Mouse (Mus musculus) intestine, postnatal 0 days (tissue): ENCODE results near the gene Gm38394. TPM values are rescaled to one million over a fixed set of nuclear protein-coding genes. Genes with fewer than 3 reads are reported as not detected.

Source experiments
- ATAC-seq: fragments of 200-750 bp; cut with Nextera tagmentation; 2 replicates; pipeline ENCODE4 v1.8.0; 2017; ENCODE audit warnings: mild to moderate bottlenecking, moderate TSS enrichment, moderate library complexity
- H3K27ac ChIP-seq: fragments of 300-500 bp; sonication (generic); 2 replicates; pipeline ENCODE4 v1.5.1; 2014; ENCODE audit warnings: mild to moderate bottlenecking, low read depth, low read length, moderate library complexity
- H3K27me3 ChIP-seq: fragments of 300-500 bp; sonication (generic); replicated peaks from 2 replicates; pipeline ENCODE4 v1.6.1; 2014; ENCODE audit warnings: low read length, mixed read lengths; ENCODE audit not compliant: control insufficient read depth, insufficient read depth
- H3K36me3 ChIP-seq: fragments of 300-500 bp; sonication (generic); 2 replicates; pipeline ENCODE4 v1.6.1; 2014; ENCODE audit warnings: mild to moderate bottlenecking, moderate library complexity; ENCODE audit not compliant: control insufficient read depth, insufficient read depth
- H3K4me1 ChIP-seq: fragments of 300-500 bp; sonication (generic); replicated peaks from 2 replicates; pipeline ENCODE4 v1.6.1; 2014; ENCODE audit warnings: antibody characterized with exemption, low read length, mixed read lengths; ENCODE audit not compliant: control insufficient read depth, insufficient read depth
- H3K4me2 ChIP-seq: fragments of 300-500 bp; sonication (generic); replicated peaks from 2 replicates; pipeline ENCODE4 v1.6.1; 2014; ENCODE audit warnings: low read depth, mild to moderate bottlenecking, moderate library complexity
- H3K4me3 ChIP-seq: fragments of 300-500 bp; sonication (generic); 2 replicates; pipeline ENCODE4 v1.5.1; 2014; ENCODE audit warnings: low read depth, low read length
- H3K9ac ChIP-seq: fragments of 300-500 bp; sonication (generic); 2 replicates; pipeline ENCODE4 v1.6.1; 2014; ENCODE audit warnings: mild to moderate bottlenecking, low read depth, low read length
- H3K9me3 ChIP-seq: fragments of 300-500 bp; sonication (generic); 2 replicates; pipeline ENCODE4 v1.6.1; 2016; ENCODE audit warnings: mixed run types; ENCODE audit not compliant: control insufficient read depth
- CTCF ChIP-seq: sonication (generic); IDR thresholded peaks from 2 replicates; pipeline ENCODE4 v1.5.1; 2016; ENCODE audit warnings: low read depth, mild to moderate bottlenecking, control low read depth, antibody characterized with exemption, moderate library complexity
- WGBS: fragments of 180-500 bp; shearing (Covaris S2); extraction: QIAGEN DNeasy Blood & Tissue Kit; methylation state at CpG from one replicate; pipeline ENCODE4 v1.1.7; 2014; 5-methylcytosine and 5-hydroxymethylcytosine counted together
- polyA plus RNA-seq: library from polyadenylated mRNA; unstranded; fragments of >200 nt; fragmentation: Nextera tagmentation; extraction: Ambion mirVana; gene quantifications from 2 replicates; pipeline ENCODE4 v1.2.1, GENCODE M21; 2015

Gene Gm38394
- polyA plus RNA-seq, 1 experiment from 2014 or later = 1.9 TPM

GRCm38 (mm10) chr1:133611436-133611835 is 49.7 kb downstream of the Gm38394 start:
- H3K9me3 ChIP-seq = no peaks in the 10 kb centered on the region
- TF ChIP-seq CTCF = no peak
- peaks cover 18% of the 10 kb centered on the region for H3K36me3 ChIP-seq
- no peak for ATAC-seq
- H3K4me3 ChIP-seq = no peak overlapping the region
- H3K4me1 ChIP-seq = no peaks in the 10 kb centered on the region
- no peak overlapping the region for H3K9ac ChIP-seq
- H3K27me3 ChIP-seq = no peaks in the 10 kb centered on the region
- H3K4me2 ChIP-seq = no peak overlapping the region
- no peak overlapping the region for H3K27ac ChIP-seq
- 92% methylated on average over 1 of the region's 1 CpGs for WGBS

GRCm38 (mm10) chr1:133610601-133611000 is 50.5 kb downstream of the Gm38394 start:
- no peak overlapping the region for H3K9ac ChIP-seq
- no peak for TF ChIP-seq CTCF
- 52% methylated on average over 6 of the region's 6 CpGs for WGBS
- H3K4me2 ChIP-seq = no peak overlapping the region
- peaks cover 25% of the 10 kb centered on the region for H3K36me3 ChIP-seq
- H3K27me3 ChIP-seq = no peaks in the 10 kb centered on the region
- no peak for ATAC-seq
- peak overlapping the region; percentile 95; the same call in 1 of the 2 replicates for H3K4me3 ChIP-seq
- H3K27ac ChIP-seq = no peak overlapping the region
- H3K9me3 ChIP-seq = no peaks in the 10 kb centered on the region
- no peaks in the 10 kb centered on the region for H3K4me1 ChIP-seq

- peak within 1 kb of the TSS; percentile 95 for H3K4me3 ChIP-seq
- peaks cover 32% of the 10 kb centered on the region for H3K36me3 ChIP-seq
- H3K27me3 ChIP-seq = no peaks in the 10 kb centered on the region
- no peaks in the 10 kb centered on the region for H3K4me1 ChIP-seq
- peak within 1 kb of the TSS; percentile 64 for H3K4me2 ChIP-seq
- H3K27ac ChIP-seq = peak within 1 kb of the TSS; percentile 88
- peak; percentile 97 for TF ChIP-seq CTCF
- H3K9me3 ChIP-seq = no peaks in the 10 kb centered on the region
- H3K9ac ChIP-seq = peak within 1 kb of the TSS; percentile 94
- under 1% methylated on average over 73 of the region's 73 CpGs for WGBS
- peak; percentile 98 for ATAC-seq
Measured at GRCm38 (mm10) chr1:133609771-133610502, 51.2 kb downstream of the Gm38394 start, which contains the start of gene Snrpe. Gene Snrpe (minus strand): TSS chr1:133610291.

GRCm38 (mm10) chr1:133603174-133603573 is 57.9 kb downstream of the Gm38394 start:
- WGBS = 89% methylated on average over 4 of the region's 4 CpGs
- H3K27ac ChIP-seq = no peak overlapping the region
- no peak overlapping the region for H3K4me2 ChIP-seq
- no peaks in the 10 kb centered on the region for H3K27me3 ChIP-seq
- ATAC-seq = no peak
- no peak overlapping the region for H3K9ac ChIP-seq
- peaks cover 57% of the 10 kb centered on the region for H3K36me3 ChIP-seq
- no peak overlapping the region for H3K4me3 ChIP-seq
- no peaks in the 10 kb centered on the region for H3K4me1 ChIP-seq
- H3K9me3 ChIP-seq = no peaks in the 10 kb centered on the region
- no peak for TF ChIP-seq CTCF

GRCm38 (mm10) chr1:133596298-133597007 is 64.7 kb downstream of the Gm38394 start:
- Histone ChIP-seq H3K27ac (no peak overlapping the region), H3K9ac (no peak overlapping the region), H3K4me3 (no peak overlapping the region), H3K9me3 (no peaks in the 10 kb centered on the region), H3K4me1 (no peaks in the 10 kb centered on the region), H3K27me3 (no peaks in the 10 kb centered on the region), H3K4me2 (no peak overlapping the region), H3K36me3 (no peaks in the 10 kb centered on the region)
- no peak for ATAC-seq
- 18% methylated on average over 4 of the region's 4 CpGs for WGBS
- TF ChIP-seq CTCF = peak; percentile 73

- no peaks in the 10 kb centered on the region for H3K4me1 ChIP-seq
- no peak overlapping the region for H3K27ac ChIP-seq
- H3K4me2 ChIP-seq = no peak overlapping the region
- no peaks in the 10 kb centered on the region for H3K36me3 ChIP-seq
- no peaks in the 10 kb centered on the region for H3K9me3 ChIP-seq
- no peaks in the 10 kb centered on the region for H3K27me3 ChIP-seq
- H3K4me3 ChIP-seq = no peak overlapping the region
- 70% methylated on average over 6 of the region's 6 CpGs for WGBS
- ATAC-seq = no peak
- TF ChIP-seq CTCF = peak; percentile 60
- H3K9ac ChIP-seq = no peak overlapping the region
Measured at GRCm38 (mm10) chr1:133585995-133586537, 75.1 kb downstream of the Gm38394 start.
